8 mouse cellular contexts compared by ENCODE assay signal in genomic region chr3:123446708-123447537, GRCm38 (mm10). TPM values are rescaled to one million over a fixed set of nuclear protein-coding genes. Genes with fewer than 3 reads are reported as not detected.
DNase-seq lines count a peak whose midpoint lies in the region; ATAC-seq lines count a peak whose summit lies in the region.

Prss12 (plus strand) TSS chr3:123446913.

- H3K27ac ChIP-seq in hindbrain, embryonic 14.5 days = no peak within 1 kb of the TSS

- H3K9me3 ChIP-seq in hindbrain, embryonic 14.5 days (ENCODE audit: control insufficient read depth, low read length) = peaks cover 5% of the 10 kb centered on the region; the same call in 1 of the 2 replicates

- peak; percentile 81 for ATAC-seq in hindbrain, embryonic 14.5 days (ENCODE audit: low FRiP score)

- DNase-seq in ZHBTc4 (ENCODE audit: low read depth, low spot score) = peak; percentile 40
- peak; percentile 8 for DNase-seq in cerebellum, adult 9-10 months
- DNase-seq in frontal cortex, adult 2 months (ENCODE audit: extremely low spot score in 1 of 2, low spot score in 1 of 2) = peak; percentile 33 to 67
- peak; percentile 35 for DNase-seq in hindbrain, embryonic 14.5 days (ENCODE audit: low spot score)
- DNase-seq in layer of hippocampus, postnatal 14 days (ENCODE audit: low spot score in 2 of 2) = peak; percentile 40 to 44
- DNase-seq in lung, postnatal 25 days (ENCODE audit: low spot score) = peak; percentile 13
- peak; percentile 71 for DNase-seq in retina, postnatal 1 day
- DNase-seq in adipocyte (ENCODE audit: low spot score) = no peak

- H3K4me3 ChIP-seq in hindbrain, embryonic 14.5 days (replicated peaks; ENCODE audit: low read length) = peak within 1 kb of the TSS; percentile 87

- peak within 1 kb of the TSS; percentile 100 for H3K4me2 ChIP-seq in hindbrain, embryonic 14.5 days (replicated peaks)

- peaks cover 6% of the 10 kb centered on the region; the same call in 1 of the 2 replicates for H3K27me3 ChIP-seq in hindbrain, embryonic 14.5 days (ENCODE audit: control insufficient read depth, insufficient read depth, low read length)

- peak within 1 kb of the TSS; percentile 83 for H3K9ac ChIP-seq in hindbrain, embryonic 14.5 days

- H3K36me3 ChIP-seq in hindbrain, embryonic 14.5 days (replicated peaks; ENCODE audit: control insufficient read depth, insufficient read depth) = no peaks in the 10 kb centered on the region

- under 1% methylated on average over 79 of the region's 84 CpGs for WGBS in hindbrain, embryonic 14.5 days

- H3K4me1 ChIP-seq in hindbrain, embryonic 14.5 days (replicated peaks; ENCODE audit: control insufficient read depth, insufficient read depth, low read length) = peaks cover 12% of the 10 kb centered on the region; the same call in 1 of the 2 replicates

RNA-seq across cellular contexts. Expression of gene Prss12, which starts in this region (rescaled TPM):
- polyA plus RNA-seq in frontal cortex, adult 2 months (2012; rRNA removed) = 16.2 and 24.6 TPM in 2 replicates
- 15.7 and 17.1 TPM in 2 replicates for polyA plus RNA-seq in hindbrain, embryonic 14.5 days (2014; fragmentation: Nextera tagmentation; extraction: Ambion mirVana)
- 1 to 10 TPM; 7.6 to 9.6 TPM for total RNA-seq in layer of hippocampus, postnatal 14 days (2021)
